Mouse (Mus musculus): Measurements from ENCODE around the gene Pebp1. TPM values are rescaled to one million over a fixed set of nuclear protein-coding genes. Genes with fewer than 3 reads are reported as not detected.
"Not testable (repeated sequence)": the region's sequence is repeated elsewhere in the genome, so short reads cannot be mapped to it uniquely, and the experiment has no call there.

Pebp1 gene
- 394 and 495 TPM in 2 replicates for total RNA-seq (2014; fragmentation: Nextera tagmentation)
- total RNA-seq (2017), result 135 and 142 TPM in 2 replicates

DNA sequence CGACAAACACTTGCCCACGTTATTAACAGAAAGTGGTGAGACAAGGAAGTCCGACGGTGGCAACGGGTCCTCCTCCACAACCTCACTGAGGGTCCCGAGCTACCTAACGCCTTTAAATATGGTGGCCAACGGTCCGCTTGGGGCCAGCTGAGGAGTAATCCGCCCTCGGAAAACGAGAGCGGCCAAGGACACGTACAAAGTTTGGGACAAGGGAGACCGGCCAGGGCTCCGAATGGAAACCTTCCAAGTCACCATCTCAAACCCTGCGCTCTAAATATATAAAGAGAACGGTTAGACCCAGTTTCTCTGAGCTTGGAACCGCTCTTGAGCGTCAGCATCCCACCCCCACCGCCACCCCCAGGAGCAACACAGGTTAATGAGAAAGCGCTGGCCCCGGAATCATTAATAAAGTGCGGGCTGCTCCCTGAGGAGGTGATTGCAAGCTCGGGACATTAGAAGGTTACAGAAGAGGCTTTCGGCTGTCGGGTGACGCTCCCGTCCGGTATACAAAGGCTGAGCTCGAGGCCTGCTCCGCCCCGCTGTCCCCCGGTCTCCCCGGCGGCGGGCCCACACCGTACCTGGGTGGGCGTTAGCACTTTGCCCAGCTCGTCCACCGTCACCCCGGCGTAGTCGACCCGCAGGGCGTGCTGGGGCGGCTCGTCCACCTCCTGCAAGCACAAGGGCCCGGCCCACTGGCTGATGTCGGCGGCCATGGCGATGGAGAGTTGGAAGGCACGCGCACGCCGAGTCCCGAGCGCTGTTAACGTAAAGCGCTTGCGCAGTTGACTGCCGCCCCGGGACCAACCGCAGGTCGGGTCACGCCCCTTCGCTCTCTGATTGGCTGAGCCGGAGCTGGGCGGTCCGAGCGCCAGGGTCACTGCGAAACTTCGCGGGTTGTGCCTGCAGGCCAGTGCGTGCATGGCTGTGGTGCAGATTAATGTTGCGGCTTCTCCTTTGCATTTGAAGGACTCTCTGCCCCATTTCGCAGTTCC lies at the start of gene Pebp1:
Pebp1 (minus strand) TSS at position 795 of the 992 bp plus-strand sequence.
- ATAC-seq (replicated peaks; ENCODE audit: low FRiP score, low TSS enrichment, poor library complexity, severe bottlenecking), result peak; percentile 97

DNA sequence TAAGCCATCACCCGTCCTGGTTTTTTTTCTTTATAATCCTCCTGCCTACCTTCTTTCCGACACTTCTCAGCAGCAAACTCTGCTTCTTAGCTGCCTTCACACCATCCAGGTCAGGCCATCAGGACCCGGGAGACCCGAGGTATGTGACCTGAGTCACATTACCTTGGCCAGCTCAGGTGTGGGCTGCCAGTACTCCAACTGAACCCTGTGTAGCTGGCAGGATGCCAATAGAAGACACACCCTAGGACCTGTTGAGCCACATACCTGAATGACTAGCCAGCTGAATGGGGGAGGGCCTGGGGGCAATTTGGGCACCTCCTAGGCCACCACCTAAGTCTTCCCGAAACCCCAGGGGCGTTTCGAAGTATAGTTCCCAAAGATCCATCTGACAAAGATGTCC lies 43.0 kb upstream of the Pebp1 start:
- no peak for ATAC-seq (replicated peaks; ENCODE audit: low FRiP score, low TSS enrichment, poor library complexity, severe bottlenecking)

- ATAC-seq (replicated peaks; ENCODE audit: low FRiP score, low TSS enrichment, poor library complexity, severe bottlenecking), result no peak
Observed at GRCm38 (mm10) chr5:117326408-117326807, 39.0 kb upstream of the Pebp1 start.

GRCm38 (mm10) chr5:117323751-117324150 lies 36.3 kb upstream of the Pebp1 start:
- ATAC-seq (replicated peaks; ENCODE audit: low FRiP score, low TSS enrichment, poor library complexity, severe bottlenecking), result no peak

DNA sequence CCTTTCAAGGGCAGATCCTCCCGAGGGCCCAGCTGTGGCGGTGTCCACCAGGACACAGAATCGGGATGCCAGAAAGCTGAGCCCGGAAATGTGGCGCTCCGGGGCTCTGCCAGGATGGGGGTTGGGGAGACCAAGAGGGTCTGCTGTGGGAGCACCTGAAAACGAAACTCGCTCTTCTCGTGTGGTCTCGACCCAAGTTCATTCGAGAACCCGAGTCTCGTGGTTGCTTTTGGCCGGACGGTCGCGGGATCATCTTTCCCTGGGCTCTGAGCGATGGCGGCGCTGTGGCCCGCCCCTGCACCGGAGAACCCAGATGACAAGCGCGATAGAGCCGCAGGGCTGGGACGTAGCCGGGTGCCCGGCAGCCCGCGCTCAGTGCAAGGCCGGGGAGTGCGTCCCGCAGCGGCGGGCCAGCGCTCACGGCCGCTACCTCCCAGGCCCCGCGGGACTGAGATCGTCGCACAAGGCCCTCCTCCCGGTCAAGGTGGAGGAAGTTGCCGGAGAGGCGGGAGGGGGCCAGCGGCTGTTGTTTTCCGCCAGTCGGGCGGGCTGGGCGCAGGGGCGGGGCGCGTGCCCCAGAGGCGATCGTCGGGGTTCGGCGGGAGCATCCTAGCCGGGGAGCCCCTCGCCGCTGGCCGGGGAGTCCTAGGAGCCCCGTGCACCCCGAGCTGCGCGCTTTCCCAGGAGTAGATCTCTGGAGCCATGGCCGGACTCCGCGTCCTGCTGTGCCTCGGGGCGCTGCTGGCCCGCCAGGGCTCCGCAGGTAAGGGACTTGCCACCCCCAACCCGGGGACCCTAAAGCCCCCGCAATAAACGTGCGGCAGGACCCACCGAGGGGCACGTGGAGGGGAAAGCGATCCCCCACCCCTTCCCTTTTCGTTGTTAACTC lies 31.6 kb upstream of the Pebp1 start, which contains the start of gene Vsig10:
Vsig10 (plus strand) TSS at position 343 of the 889 bp plus-strand sequence.
- ATAC-seq (replicated peaks; ENCODE audit: low FRiP score, low TSS enrichment, poor library complexity, severe bottlenecking), result peak; percentile 85

GRCm38 (mm10) chr5:117314587-117315428 lies 27.4 kb upstream of the Pebp1 start:
- 0 out of 2 replicates have a peak, but pooled peaks have one; percentile 9 for ATAC-seq (replicated peaks; ENCODE audit: low FRiP score, low TSS enrichment, poor library complexity, severe bottlenecking)

GRCm38 (mm10) chr5:117313909-117314308 lies 26.5 kb upstream of the Pebp1 start:
- no peak for ATAC-seq (replicated peaks; ENCODE audit: low FRiP score, low TSS enrichment, poor library complexity, severe bottlenecking)

- ATAC-seq (replicated peaks; ENCODE audit: low FRiP score, low TSS enrichment, poor library complexity, severe bottlenecking), result peak; percentile 58
Observed at GRCm38 (mm10) chr5:117313420-117313819, 26.0 kb upstream of the Pebp1 start.

DNA sequence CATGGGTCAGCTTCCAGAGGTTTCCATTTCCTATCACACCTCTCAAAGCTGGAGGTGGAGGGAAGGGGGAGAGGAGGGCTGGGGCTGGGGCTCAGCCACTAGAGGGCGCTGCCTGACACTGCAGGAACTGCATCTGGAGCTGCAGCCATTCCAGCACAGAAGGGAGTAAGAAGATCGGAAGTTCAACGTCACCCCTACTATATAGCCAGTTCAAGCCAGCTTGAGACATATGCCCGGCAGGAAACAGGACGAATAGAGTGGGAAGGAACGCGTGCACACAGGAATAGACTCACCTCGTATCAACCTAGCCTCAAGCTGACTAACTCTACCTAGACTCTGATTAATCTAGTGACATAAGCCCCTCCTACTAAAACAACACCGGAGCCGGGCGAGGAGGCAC lies 20.3 kb upstream of the Pebp1 start:
- ATAC-seq (replicated peaks; ENCODE audit: low FRiP score, low TSS enrichment, poor library complexity, severe bottlenecking), result peak; percentile 92

DNA sequence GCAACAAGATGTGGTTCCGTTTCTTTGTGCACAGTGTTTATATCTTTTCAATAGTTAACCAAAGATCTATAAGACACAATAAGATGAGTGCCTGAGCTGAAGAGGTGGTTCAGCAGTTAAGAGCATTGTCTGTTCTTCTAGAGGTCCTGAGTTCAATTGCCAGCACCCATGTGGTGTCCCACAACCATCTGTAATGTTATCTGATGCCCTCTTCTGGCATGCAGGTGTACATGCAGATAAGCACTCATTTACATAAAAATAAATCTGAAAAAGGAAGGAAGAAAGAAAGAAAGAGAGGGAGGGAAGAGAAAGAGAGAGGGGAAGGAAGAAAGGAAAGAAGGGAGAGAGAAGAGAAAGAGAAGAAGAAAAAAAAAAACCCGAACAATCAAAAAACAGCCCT lies 19.4 kb upstream of the Pebp1 start:
- no peak for ATAC-seq (replicated peaks; ENCODE audit: low FRiP score, low TSS enrichment, poor library complexity, severe bottlenecking)

GRCm38 (mm10) chr5:117305754-117306153 lies 18.3 kb upstream of the Pebp1 start:
- ATAC-seq (replicated peaks; ENCODE audit: low FRiP score, low TSS enrichment, poor library complexity, severe bottlenecking), result no peak

- ATAC-seq (replicated peaks; ENCODE audit: low FRiP score, low TSS enrichment, poor library complexity, severe bottlenecking), result peak; percentile 66
Observed at GRCm38 (mm10) chr5:117304947-117305346, 17.5 kb upstream of the Pebp1 start.

DNA sequence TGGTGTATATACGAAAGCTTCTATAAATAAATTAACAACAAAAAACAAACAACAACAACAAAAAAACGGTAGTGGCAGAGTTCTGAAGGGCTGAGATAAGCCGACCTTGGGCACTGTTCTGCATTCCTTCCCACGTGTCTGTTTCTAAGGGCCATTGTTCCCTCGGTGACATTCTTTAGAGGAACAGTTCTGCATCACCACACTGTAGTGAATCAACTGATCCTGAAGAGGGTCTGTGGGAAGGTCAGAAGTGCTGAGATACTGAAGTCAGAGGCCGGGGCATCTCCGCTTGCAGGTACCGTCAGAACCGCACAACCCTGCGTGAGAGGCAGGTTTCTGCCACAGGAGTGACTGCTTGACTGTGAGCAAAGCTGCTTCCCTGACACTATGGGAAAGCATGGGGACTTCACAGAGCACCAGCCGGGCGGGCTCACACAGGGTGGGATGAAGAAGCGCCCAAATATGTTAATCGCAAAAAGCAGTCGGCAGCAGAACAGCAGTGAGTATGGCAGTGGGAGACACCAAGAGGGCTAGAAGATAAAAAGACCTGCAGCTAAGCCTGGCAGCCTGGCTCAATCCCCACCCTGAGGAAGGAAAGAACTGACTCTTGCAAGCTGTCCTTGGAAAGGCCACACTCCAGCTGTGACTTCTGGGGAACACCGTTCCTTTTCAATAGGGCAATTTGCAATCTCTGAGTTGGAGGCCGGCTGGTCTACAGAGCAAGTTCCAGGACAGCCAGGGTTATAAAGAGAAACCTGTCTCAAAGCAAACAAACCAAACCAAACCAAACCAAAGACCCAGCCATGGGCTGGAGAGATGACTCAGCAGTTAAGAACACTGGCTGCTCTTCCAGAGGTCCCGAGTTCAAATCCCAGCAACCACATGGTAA lies 16.5 kb upstream of the Pebp1 start:
- ATAC-seq (replicated peaks; ENCODE audit: low FRiP score, low TSS enrichment, poor library complexity, severe bottlenecking), result no peak

DNA sequence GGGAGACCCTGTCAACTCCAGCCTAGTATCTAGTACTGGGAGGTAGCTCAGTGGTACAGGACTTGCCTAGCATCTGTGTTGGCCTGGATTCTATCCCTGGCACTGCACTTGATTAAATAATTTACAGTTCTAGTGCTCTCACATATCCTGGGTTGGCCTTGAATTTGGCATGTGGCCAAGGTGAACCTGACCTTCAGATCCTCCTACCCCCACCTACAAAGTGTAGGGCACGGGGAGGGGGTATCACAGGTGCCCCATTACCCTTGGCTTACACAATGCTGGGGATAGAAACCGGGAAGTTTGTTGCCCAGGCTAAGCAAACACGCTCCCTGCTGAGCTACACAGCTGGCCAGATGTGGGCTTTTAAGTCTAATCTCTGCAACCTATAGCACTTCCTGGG lies 15.5 kb upstream of the Pebp1 start:
- ATAC-seq (replicated peaks; ENCODE audit: low FRiP score, low TSS enrichment, poor library complexity, severe bottlenecking), result no peak

- ATAC-seq (replicated peaks; ENCODE audit: low FRiP score, low TSS enrichment, poor library complexity, severe bottlenecking), result no peak
Observed at GRCm38 (mm10) chr5:117295011-117295410, 7.6 kb upstream of the Pebp1 start.

- ATAC-seq (replicated peaks; ENCODE audit: low FRiP score, low TSS enrichment, poor library complexity, severe bottlenecking), result not testable (repeated sequence)
Observed at GRCm38 (mm10) chr5:117293776-117294175, 6.4 kb upstream of the Pebp1 start.

DNA sequence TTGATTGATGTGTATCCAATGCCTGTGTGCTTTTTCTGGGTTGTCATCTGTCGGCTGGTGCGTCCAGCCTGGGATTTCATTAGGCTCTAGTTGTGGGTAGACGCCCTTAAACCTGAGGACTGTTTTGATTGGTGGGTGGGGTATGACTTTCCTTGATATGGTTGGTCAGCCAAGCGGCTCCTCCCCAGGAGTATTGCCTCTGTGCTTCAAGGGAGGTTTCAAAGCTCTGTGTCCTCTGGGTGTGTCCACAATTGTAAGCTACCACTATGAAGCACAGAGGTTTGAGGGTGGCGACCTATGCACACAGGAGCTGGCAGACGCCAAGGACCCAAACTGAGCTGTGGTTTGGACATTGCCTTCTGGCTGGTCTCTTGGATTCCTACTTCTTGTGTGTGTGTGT lies 5.1 kb upstream of the Pebp1 start:
- ATAC-seq (replicated peaks; ENCODE audit: low FRiP score, low TSS enrichment, poor library complexity, severe bottlenecking), result 0 out of 2 replicates have a peak, but pooled peaks have one; percentile 29

DNA sequence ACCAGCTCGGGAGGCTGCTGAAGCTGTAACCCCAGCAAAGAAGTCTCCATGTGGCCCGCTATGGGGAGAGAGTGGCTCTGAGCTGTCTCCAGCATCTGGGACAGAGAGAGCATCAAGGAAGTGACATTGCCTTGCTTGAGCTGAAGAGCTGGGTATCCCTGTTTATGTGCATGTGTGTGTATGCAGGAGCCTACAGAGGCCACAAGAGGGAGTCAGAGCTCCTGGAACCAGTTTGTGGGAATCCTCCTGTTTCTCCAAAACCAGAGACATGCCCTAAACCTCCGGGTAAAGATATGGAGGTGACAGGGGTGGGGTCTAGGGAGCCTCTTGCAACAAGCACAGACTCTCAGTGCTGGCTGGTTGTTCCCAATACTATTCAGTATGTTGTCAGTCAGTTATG lies 3.9 kb upstream of the Pebp1 start:
- no peak for ATAC-seq (replicated peaks; ENCODE audit: low FRiP score, low TSS enrichment, poor library complexity, severe bottlenecking)
